Mouse (Mus musculus) kidney, embryonic 15.5 days (tissue): ENCODE results near the gene Maml1. TPM values are rescaled to one million over a fixed set of nuclear protein-coding genes. Genes with fewer than 3 reads are reported as not detected.
"Not testable (repeated sequence)": the region's sequence is repeated elsewhere in the genome, so short reads cannot be mapped to it uniquely, and the experiment has no call there.

Experiments used
- ATAC-seq: fragments of 200-750 bp; cut with Nextera tagmentation; replicated peaks from 2 replicates; pipeline ENCODE4 v1.8.0; 2017; ENCODE audit warnings: moderate TSS enrichment; ENCODE audit not compliant: low FRiP score
- H3K27ac ChIP-seq: fragments of 300-500 bp; sonication (generic); 2 replicates; pipeline ENCODE4 v1.5.1; 2015; ENCODE audit warnings: mild to moderate bottlenecking, inconsistent platforms
- H3K27me3 ChIP-seq: fragments of 300-500 bp; sonication (generic); 2 replicates; pipeline ENCODE4 v1.6.1; 2015; ENCODE audit warnings: inconsistent platforms
- H3K36me3 ChIP-seq: fragments of 300-500 bp; sonication (generic); 2 replicates; pipeline ENCODE4 v1.6.1; 2015; ENCODE audit warnings: inconsistent platforms
- H3K4me1 ChIP-seq: fragments of 300-500 bp; sonication (generic); 2 replicates; pipeline ENCODE4 v1.6.1; 2015; ENCODE audit warnings: inconsistent platforms
- H3K4me2 ChIP-seq: fragments of 300-500 bp; sonication (generic); 2 replicates; pipeline ENCODE4 v1.6.1; 2015; ENCODE audit warnings: moderate library complexity, mild to moderate bottlenecking, inconsistent platforms
- H3K4me3 ChIP-seq: fragments of 300-500 bp; sonication (generic); replicated peaks from 2 replicates; pipeline ENCODE4 v1.5.1; 2015; ENCODE audit warnings: mild to moderate bottlenecking, inconsistent platforms
- H3K9ac ChIP-seq: fragments of 300-500 bp; sonication (generic); 2 replicates; pipeline ENCODE4 v1.6.1; 2015; ENCODE audit warnings: mild to moderate bottlenecking, inconsistent platforms
- H3K9me3 ChIP-seq: fragments of 300-500 bp; sonication (generic); replicated peaks from 2 replicates; pipeline ENCODE4 v1.6.1; 2016; ENCODE audit warnings: inconsistent platforms
- WGBS: fragments of 180-500 bp; shearing (Covaris S2); methylation state at CpG from one replicate; pipeline ENCODE4 v1.1.7; 2015; ENCODE audit warnings: mixed read lengths; 5-methylcytosine and 5-hydroxymethylcytosine counted together
- polyA plus RNA-seq: library from polyadenylated mRNA; unstranded; fragments of >200 nt; fragmentation: Nextera tagmentation; extraction: Ambion mirVana; gene quantifications from 2 replicates; pipeline ENCODE4 v1.2.1, GENCODE M21; 2015

Gene Maml1
- polyA plus RNA-seq, 1 experiment from 2014 or later = 5.8 TPM

DNA sequence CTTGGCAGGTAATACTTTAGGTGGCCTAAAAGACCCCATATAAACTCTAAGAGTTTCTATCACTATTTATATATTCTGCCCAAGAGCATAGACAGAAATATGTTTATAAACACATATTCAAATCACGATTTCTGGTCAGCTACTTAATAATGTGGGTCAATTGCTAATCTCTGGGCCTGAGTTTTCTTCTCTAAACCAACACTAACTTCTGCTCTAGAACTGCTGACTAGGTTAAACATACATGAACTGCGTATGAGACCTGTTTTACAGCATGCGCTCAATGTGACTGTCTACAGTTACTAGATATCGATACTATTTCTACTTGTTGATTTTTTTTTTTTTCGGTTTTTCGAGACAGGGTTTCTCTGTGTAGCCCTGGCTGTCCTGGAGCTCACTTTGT lies 29.1 kb upstream of the Maml1 start:
- peaks cover 20% of the 10 kb centered on the region for H3K36me3 ChIP-seq
- no peaks in the 10 kb centered on the region for H3K9me3 ChIP-seq
- H3K4me2 ChIP-seq = no peak overlapping the region
- H3K9ac ChIP-seq = no peak overlapping the region
- no peak overlapping the region for H3K4me3 ChIP-seq
- 88% methylated on average over 6 of the region's 6 CpGs for WGBS
- no peak overlapping the region for H3K27ac ChIP-seq
- no peaks in the 10 kb centered on the region for H3K27me3 ChIP-seq
- H3K4me1 ChIP-seq = peaks cover 33% of the 10 kb centered on the region
- ATAC-seq = no peak

DNA sequence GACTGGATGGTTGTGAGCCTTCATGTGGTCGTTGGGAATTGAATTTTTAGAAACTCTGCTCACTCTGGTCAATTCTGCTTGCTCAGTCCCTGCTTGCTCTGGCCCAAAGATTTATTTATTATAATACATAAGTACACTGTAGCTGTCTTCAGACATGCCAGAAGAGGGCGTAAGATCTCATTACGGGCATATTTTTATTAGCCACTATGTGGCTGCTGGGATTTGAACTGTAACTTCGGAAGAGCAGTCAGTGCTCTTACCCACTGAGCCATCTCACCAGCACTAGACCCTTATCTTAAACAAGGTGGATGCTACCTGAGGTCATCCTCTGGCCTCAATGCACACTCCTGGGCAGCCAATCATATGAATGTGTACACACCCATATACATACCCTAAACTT lies 27.2 kb upstream of the Maml1 start:
- H3K4me3 ChIP-seq, H3K4me2 ChIP-seq, ATAC-seq, H3K27me3 ChIP-seq, H3K9ac ChIP-seq, H3K9me3 ChIP-seq, H3K27ac ChIP-seq: not testable (repeated sequence)
- 87% methylated on average over 4 of the region's 4 CpGs for WGBS
- Histone ChIP-seq H3K36me3 (peaks cover 20% of the 10 kb centered on the region), H3K4me1 (peaks cover 31% of the 10 kb centered on the region)

DNA sequence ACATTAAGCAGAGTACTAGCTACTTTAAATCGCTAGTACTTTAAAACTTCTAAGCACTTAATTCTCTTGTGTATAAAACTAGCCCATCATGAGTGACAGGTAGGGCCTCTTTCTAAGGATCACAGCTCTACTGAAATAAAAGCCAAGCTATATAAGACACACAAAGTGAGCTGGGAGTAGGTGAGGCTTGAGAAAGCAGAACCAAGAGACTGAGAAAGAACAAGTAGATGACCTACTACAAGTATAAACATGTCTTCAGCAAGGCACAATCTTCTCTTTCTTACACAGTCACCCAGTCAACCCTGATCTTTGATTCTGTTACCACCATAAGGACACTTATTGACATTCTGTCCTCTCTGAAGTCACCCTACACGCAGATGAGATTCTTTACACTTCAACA lies 20.7 kb upstream of the Maml1 start:
- H3K36me3 ChIP-seq = peaks cover 49% of the 10 kb centered on the region
- H3K9ac ChIP-seq = no peak overlapping the region
- H3K4me3 ChIP-seq = no peak overlapping the region
- H3K27ac ChIP-seq = no peak overlapping the region
- no peak overlapping the region for H3K4me2 ChIP-seq
- no peaks in the 10 kb centered on the region for H3K27me3 ChIP-seq
- no peaks in the 10 kb centered on the region for H3K9me3 ChIP-seq
- WGBS = 83% methylated on average over 2 of the region's 2 CpGs
- no peak for ATAC-seq
- no peaks in the 10 kb centered on the region for H3K4me1 ChIP-seq

DNA sequence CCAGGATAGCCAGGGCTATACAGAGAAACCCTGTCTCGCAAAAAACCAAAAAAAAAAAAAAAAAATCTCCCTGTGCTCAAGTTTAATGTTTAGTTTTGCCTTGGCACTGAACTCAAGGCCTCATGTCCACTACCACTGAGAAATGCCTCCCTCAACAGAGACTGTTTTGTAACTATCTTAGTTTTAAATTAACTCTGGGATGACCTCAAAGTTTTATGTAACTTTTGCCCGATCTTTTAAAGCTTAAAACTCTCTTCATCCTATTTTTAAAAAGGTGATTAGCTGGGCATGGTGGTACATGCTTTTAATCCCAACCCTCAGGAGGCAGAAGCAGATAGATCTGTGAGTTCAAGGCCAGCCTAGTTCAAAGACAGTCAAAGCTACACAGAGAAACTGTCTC lies 11.3 kb upstream of the Maml1 start:
- Histone ChIP-seq H3K9me3 (no peaks in the 10 kb centered on the region), H3K27ac (no peak overlapping the region), H3K4me1 (no peaks in the 10 kb centered on the region), H3K4me3 (no peak overlapping the region), H3K9ac (no peak overlapping the region), H3K36me3 (peaks cover 97% of the 10 kb centered on the region), H3K4me2 (no peak overlapping the region), H3K27me3 (no peaks in the 10 kb centered on the region)
- no peak for ATAC-seq
- WGBS = 90% methylated on average over 2 of the region's 2 CpGs

DNA sequence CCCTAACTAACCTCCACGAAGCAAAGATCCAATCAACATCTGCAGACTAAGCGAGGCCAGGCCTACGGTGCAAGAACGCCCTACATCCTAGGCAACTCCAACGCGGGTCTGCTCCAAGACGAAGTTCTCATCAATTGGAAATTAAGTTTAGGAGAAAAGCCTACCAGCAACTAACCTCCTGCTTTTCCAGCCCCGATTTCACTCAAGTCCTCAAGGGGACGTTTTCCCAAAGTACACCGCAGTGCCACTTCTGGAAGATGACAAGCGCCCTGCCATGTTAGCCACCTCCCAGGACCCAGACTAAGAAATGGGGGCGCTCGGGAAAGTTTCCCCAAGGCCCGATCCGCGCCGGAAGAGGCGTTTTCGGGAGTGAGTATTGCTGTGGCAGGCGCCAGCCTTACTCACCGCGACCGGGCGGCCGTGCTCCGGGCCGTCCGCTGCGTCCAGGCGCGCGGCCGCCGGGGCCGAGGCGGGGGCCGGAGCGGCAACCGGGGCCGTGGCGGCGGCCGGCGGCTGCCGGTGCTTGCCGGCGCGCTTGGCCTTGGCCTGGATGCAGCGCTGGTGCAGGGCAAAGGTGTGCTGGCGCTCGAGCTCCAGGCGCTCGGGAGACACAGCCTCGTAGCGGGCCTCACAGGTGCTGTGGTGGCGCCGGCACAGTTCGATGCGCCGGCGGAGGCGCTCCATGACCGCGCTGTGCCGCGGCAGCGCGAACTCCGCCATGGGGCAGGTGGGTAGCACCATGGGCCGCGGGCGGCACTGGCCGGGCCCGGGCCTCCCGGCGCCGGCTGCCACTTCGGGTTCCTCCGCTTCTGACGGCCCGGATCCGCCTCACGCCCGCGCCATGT lies 568 bp downstream of the Maml1 start:
- under 1% methylated on average over 85 of the region's 85 CpGs for WGBS
- peak; percentile 81 for ATAC-seq
- peak overlapping the region; percentile 95 for H3K4me3 ChIP-seq
- peak overlapping the region; percentile 98 for H3K27ac ChIP-seq
- H3K27me3 ChIP-seq = no peaks in the 10 kb centered on the region
- peak overlapping the region; percentile 100 for H3K9ac ChIP-seq
- peak overlapping the region; percentile 63 for H3K4me2 ChIP-seq
- H3K36me3 ChIP-seq = peaks cover 45% of the 10 kb centered on the region
- H3K9me3 ChIP-seq = no peaks in the 10 kb centered on the region
- H3K4me1 ChIP-seq = peaks cover 25% of the 10 kb centered on the region

DNA sequence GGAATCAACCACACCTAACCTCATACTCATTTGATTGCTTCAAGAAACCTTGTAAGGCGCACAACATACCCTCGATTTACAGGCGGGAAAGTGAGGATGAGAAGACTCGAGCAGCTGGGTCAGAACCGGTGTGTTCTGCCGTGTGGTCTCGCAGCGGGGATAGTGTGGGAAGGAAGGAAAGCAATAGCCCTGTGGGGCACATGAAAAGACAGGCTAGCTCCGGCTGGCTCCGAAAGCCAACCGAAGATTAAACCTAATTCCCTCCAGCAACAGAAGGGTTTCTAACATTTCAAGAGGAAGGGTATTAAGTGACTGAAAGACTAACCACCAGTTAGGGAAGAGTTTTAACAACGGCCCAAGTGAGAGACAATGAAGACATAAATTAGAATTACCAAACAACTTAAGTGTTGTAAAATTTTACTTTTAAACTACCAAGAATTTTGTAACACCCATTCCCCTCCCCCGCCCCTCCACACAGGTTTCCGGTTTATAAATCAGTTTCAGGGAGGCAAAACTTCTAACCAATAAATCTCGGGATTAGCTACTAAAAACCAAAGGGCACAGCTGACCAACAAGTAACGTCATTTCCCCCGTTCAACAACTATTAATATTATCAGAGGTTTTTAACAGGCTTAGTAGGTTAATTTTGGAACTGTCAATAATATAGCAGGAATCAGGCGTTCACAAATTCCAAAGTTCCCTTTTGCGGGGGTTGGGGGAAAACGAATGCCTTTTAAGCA lies 1.5 kb downstream of the Maml1 start:
- Histone ChIP-seq H3K9me3 (no peaks in the 10 kb centered on the region), H3K4me1 (peaks cover 25% of the 10 kb centered on the region), H3K4me3 (peak overlapping the region; percentile 95), H3K36me3 (peaks cover 47% of the 10 kb centered on the region), H3K27ac (peak overlapping the region; percentile 98), H3K27me3 (no peaks in the 10 kb centered on the region), H3K4me2 (peak overlapping the region; percentile 63), H3K9ac (peak overlapping the region; percentile 100)
- no peak for ATAC-seq
- WGBS = 4% methylated on average over 20 of the region's 20 CpGs

DNA sequence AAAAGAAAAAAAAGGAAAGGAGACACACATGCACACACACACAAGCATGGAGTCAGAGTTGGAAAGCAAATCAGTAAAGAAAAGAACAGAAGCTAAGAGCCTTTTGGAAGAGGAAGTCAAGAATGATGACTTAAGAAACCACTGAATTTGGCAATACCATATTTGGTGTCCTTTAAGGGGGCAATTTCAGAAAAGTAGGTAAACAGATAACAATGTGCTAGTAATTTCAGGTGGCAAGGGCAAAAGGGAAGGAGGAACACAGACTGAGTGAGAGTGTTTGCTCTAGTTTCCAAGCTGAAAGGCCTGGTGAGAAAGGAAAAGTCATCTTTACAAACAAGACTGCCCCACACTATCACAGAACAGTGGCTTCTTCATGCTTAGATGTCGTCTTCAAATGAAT lies 5.7 kb downstream of the Maml1 start:
- Histone ChIP-seq H3K4me3 (no peak overlapping the region), H3K27me3 (no peaks in the 10 kb centered on the region), H3K4me2 (no peak overlapping the region), H3K4me1 (peaks cover 17% of the 10 kb centered on the region), H3K9me3 (no peaks in the 10 kb centered on the region), H3K36me3 (peaks cover 37% of the 10 kb centered on the region), H3K9ac (no peak overlapping the region), H3K27ac (no peak overlapping the region)
- 89% methylated on average over 1 of the region's 1 CpGs for WGBS
- ATAC-seq = no peak

DNA sequence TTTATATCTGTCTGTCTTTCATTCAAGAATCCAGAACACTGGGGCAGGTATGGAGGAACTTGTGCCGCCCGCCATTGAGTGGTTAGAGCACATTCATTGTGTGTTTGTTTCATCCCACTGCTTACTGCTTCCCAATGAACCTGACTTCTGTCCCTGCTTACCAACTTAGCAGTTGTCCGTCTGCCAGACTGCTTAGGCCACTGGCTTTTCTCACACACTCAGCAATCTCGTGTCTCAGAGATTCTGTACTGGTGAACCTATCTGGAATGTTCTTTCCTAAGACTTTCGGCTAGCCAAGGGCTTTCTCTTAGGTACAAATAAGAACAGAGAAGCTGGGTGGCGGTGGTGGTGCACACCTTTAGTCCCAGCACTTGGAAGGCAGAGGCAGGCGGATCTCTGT lies 6.4 kb downstream of the Maml1 start:
- Histone ChIP-seq H3K27me3 (no peaks in the 10 kb centered on the region), H3K36me3 (peaks cover 44% of the 10 kb centered on the region), H3K4me2 (no peak overlapping the region), H3K27ac (no peak overlapping the region), H3K9me3 (no peaks in the 10 kb centered on the region), H3K9ac (no peak overlapping the region), H3K4me3 (no peak overlapping the region), H3K4me1 (peaks cover 17% of the 10 kb centered on the region)
- 93% methylated on average over 7 of the region's 7 CpGs for WGBS
- ATAC-seq = no peak

DNA sequence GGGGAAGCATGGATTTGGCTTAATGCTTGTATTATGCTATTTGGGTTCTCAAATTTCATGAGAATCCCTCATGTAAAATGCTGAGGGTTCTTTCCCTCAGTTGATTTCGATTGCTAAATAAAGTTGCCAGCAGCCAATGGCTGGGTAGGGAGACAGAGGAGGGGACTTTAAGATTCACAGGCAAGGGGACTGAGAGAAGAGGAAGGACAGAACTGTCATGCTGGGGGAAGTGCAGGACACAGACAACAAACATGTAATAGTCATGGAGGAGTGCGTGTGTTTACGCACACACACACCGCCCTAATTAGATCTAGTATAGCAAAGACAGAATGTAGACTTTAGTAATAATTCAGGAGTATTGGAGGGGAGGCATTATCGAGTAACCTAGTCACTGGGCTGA lies 6.8 kb downstream of the Maml1 start:
- H3K27me3 ChIP-seq = no peaks in the 10 kb centered on the region
- H3K9ac ChIP-seq = no peak overlapping the region
- peaks cover 47% of the 10 kb centered on the region for H3K36me3 ChIP-seq
- no peaks in the 10 kb centered on the region for H3K9me3 ChIP-seq
- peaks cover 14% of the 10 kb centered on the region for H3K4me1 ChIP-seq
- WGBS = 93% methylated on average over 5 of the region's 5 CpGs
- no peak overlapping the region for H3K27ac ChIP-seq
- H3K4me2 ChIP-seq = no peak overlapping the region
- H3K4me3 ChIP-seq = no peak overlapping the region
- ATAC-seq = no peak

DNA sequence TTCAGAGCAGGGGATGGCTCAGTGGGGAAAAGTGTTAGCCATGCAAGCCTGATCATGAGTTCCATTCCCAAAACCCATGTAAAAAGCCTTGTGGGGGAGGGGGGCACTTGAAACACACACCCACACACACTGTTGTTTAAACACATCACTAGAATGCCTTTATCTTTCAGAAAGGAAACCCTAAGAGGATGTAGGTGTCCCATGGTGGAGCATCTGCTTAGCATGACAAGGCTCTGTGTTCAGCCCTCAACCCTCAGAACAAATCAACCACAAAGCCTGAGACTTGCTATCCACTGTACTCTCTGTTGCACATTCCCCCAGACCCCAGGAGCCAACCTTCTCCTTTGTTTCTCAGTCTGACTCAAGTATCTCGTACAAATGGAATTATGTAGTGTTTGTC lies 12.1 kb downstream of the Maml1 start:
- H3K4me2 ChIP-seq = no peak overlapping the region
- no peaks in the 10 kb centered on the region for H3K27me3 ChIP-seq
- H3K4me3 ChIP-seq = no peak overlapping the region
- H3K9me3 ChIP-seq = no peaks in the 10 kb centered on the region
- ATAC-seq = no peak
- WGBS = 85% methylated on average over 1 of the region's 1 CpGs
- H3K9ac ChIP-seq = no peak overlapping the region
- no peak overlapping the region for H3K27ac ChIP-seq
- H3K4me1 ChIP-seq = peaks cover 6% of the 10 kb centered on the region
- peaks cover 28% of the 10 kb centered on the region for H3K36me3 ChIP-seq

DNA sequence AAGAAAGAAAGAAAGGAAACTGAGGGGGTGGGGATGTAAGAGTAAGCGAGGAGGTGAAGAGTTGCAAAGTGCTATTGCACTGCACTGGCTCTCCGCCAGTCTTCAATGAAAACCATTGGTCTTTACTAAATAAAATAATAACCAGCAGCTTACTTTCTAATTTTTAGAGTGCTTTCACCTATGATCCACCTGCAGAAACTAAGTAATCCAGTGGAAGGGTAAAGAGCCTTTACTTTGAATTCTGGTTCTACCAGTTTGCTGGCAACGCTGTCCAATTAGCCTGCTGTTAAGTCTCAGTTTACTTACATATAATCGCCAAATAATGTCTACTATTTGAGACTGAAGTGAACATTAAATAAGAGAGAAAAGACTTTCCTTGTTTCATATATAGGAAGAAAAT lies 13.1 kb downstream of the Maml1 start:
- 90% methylated on average over 4 of the region's 4 CpGs for WGBS
- Histone ChIP-seq H3K4me1 (peaks cover 6% of the 10 kb centered on the region), H3K9ac (no peak overlapping the region), H3K27me3 (no peaks in the 10 kb centered on the region), H3K4me3 (no peak overlapping the region), H3K4me2 (no peak overlapping the region), H3K9me3 (no peaks in the 10 kb centered on the region), H3K36me3 (peaks cover 33% of the 10 kb centered on the region), H3K27ac (no peak overlapping the region)
- no peak for ATAC-seq

DNA sequence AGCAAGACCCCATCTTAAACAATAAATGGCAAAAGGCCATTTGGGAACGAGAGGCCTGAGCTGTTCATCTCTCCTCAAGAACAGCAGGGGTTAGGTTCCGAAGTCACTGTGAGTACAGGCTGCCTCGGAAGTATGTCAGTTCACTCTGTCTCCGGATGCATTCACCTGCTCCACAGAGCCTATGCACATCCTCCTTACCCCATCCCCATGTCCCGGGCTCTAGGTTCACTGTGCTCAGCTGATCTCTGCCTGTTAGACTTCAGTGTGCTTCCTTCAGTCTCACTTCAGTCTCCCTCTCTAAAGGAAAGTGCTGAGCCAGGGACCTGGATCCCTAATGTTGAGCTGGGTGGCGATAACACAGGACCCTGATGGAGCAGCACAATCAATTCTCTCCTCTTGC lies 14.4 kb downstream of the Maml1 start:
- peaks cover 29% of the 10 kb centered on the region for H3K36me3 ChIP-seq
- peaks cover 6% of the 10 kb centered on the region for H3K4me1 ChIP-seq
- H3K9me3 ChIP-seq = no peaks in the 10 kb centered on the region
- H3K4me3 ChIP-seq = no peak overlapping the region
- no peak overlapping the region for H3K9ac ChIP-seq
- WGBS = 89% methylated on average over 6 of the region's 6 CpGs
- H3K27me3 ChIP-seq = no peaks in the 10 kb centered on the region
- no peak overlapping the region for H3K4me2 ChIP-seq
- no peak for ATAC-seq
- H3K27ac ChIP-seq = no peak overlapping the region
